Mouse (Mus musculus) ovary, postnatal 36 days (tissue): ENCODE measurements at regions not wholly inside any gene's neighbourhood (a gene's known extent, or its start where the extent isn't known, plus 50 kb on each side); places are given as distances from the start of the nearest gene placed in this dataset.
A peak's percentile ranks its signal among the peaks of the same experiment; 100 is the strongest.

Experiments used
- DNase-seq: peaks from one replicate; pipeline ENCODE4 v3.0.0; 2022; ENCODE audit warnings: low spot score, mixed read lengths

GRCm38 (mm10) chr2:19049877-19050731 lies 52.0 kb downstream of the 4930426L09Rik start:
- DNase-seq: no peak

GRCm38 (mm10) chr2:19055500-19055899 lies 57.4 kb downstream of the 4930426L09Rik start:
- DNase-seq: no peak

GRCm38 (mm10) chr2:19057859-19058258 lies 59.7 kb downstream of the 4930426L09Rik start:
- DNase-seq: no peak

GRCm38 (mm10) chr2:19058765-19059164 lies 60.6 kb downstream of the 4930426L09Rik start:
- DNase-seq: no peak

- no peak for DNase-seq
These were observed 61.1 kb downstream of the 4930426L09Rik start for GRCm38 (mm10) chr2:19059246-19059645.

- DNase-seq: no peak
These were observed 62.2 kb downstream of the 4930426L09Rik start for GRCm38 (mm10) chr2:19060218-19060915.

GRCm38 (mm10) chr2:19064560-19065362 lies 66.6 kb downstream of the 4930426L09Rik start:
- DNase-seq: peak; percentile 17

- DNase-seq: no peak
These were observed 67.4 kb downstream of the 4930426L09Rik start for GRCm38 (mm10) chr2:19065511-19065910.

GRCm38 (mm10) chr2:19068161-19068560 lies 70.0 kb downstream of the 4930426L09Rik start:
- no peak for DNase-seq

GRCm38 (mm10) chr2:19083816-19084215 lies 85.7 kb downstream of the 4930426L09Rik start:
- no peak for DNase-seq

- no peak for DNase-seq
These were observed 87.0 kb downstream of the 4930426L09Rik start for GRCm38 (mm10) chr2:19085105-19085504.

GRCm38 (mm10) chr2:19086167-19086566 lies 88.0 kb downstream of the 4930426L09Rik start:
- DNase-seq: no peak

GRCm38 (mm10) chr2:19086621-19087020 lies 88.5 kb downstream of the 4930426L09Rik start:
- DNase-seq: no peak

GRCm38 (mm10) chr2:19099384-19099783 lies 99.7 kb upstream of the Armc3 start:
- DNase-seq: no peak

- DNase-seq: no peak
These were observed 90.3 kb upstream of the Armc3 start for GRCm38 (mm10) chr2:19108753-19109152.

- DNase-seq: no peak
These were observed 79.2 kb upstream of the Armc3 start for GRCm38 (mm10) chr2:19119871-19120270.

- DNase-seq: no peak
These were observed 66.2 kb upstream of the Armc3 start for GRCm38 (mm10) chr2:19132864-19133263.

- peak; percentile 16 for DNase-seq
These were observed 56.5 kb upstream of the Armc3 start for GRCm38 (mm10) chr2:19142586-19142985.

GRCm38 (mm10) chr2:19145412-19145811 lies 53.7 kb upstream of the Armc3 start:
- DNase-seq: no peak

GRCm38 (mm10) chr2:19145881-19146280 lies 53.2 kb upstream of the Armc3 start:
- DNase-seq: no peak

- no peak for DNase-seq
These were observed 52.8 kb upstream of the Armc3 start for GRCm38 (mm10) chr2:19146289-19146688.

- no peak for DNase-seq
These were observed 50.3 kb upstream of the Armc3 start for GRCm38 (mm10) chr2:19148812-19149211.
